Mouse (Mus musculus): ENCODE data around the gene Slc35f5. TPM values are rescaled to one million over a fixed set of nuclear protein-coding genes. Genes with fewer than 3 reads are reported as not detected.

Gene Slc35f5
- total and polyA plus RNA-seq, 2 experiments from 2014 or later: 17.6 to 34.8 TPM

DNA sequence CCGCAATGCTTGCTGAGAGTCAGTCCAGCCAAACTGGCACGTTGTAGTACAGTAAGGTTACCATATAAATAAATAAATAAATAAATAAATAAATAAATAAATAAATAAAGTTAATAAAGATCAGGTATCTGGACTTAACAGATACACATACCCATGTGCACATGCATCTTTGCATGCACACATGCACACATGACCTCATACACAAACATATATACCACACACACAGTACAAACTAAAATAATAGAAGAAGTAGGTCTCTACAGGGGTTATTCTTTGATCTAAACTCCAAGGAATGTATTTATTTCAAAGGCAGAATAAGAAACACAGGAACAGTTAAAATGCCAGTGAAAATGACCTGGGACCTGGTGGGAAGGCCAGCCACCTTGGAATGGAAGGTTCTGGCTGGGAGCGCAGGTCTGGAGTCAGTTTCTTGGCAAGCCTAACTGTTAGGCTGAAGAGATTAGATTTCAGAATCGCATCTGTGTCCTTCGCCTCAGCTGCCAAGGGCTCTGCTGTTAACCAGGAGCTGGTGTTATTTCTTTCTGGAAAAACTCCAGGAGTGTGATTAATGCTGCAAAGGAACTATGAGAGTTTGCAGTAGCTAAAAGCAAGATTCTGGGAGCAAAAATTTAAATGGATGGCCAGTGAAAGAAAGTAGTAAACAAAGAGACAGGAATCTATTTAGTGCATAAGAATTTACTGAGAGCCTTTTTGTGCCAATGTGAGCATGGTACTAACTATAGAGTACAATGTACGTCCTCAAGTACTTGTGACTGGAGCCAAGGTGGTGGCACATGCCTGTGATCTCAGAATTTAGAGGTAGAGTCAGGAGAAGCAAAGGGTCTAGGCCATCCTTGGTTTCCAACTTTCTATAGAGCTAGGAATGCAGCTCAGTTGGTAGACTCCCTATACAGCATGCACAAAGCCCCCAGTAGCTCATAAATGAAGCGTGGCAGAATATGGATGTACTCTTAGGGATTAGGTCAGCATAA, 18.1 kb upstream of the Slc35f5 start:
- DNase-seq (ENCODE audit: low spot score) (peak; percentile 80), ATAC-seq (ENCODE audit: low FRiP score) (no peak)
- no peak overlapping the region for H3K27ac ChIP-seq (ENCODE audit: low read depth, low read length)
- H3K4me2 ChIP-seq (ENCODE audit: low read depth, low read length, poor library complexity, severe bottlenecking): no peak overlapping the region
- no peaks in the 10 kb centered on the region for H3K27me3 ChIP-seq (ENCODE audit: insufficient read depth, low read length)
- no peaks in the 10 kb centered on the region for H3K36me3 ChIP-seq (ENCODE audit: insufficient read depth, low read length)
- H3K9ac ChIP-seq (replicated peaks; ENCODE audit: low read length, poor library complexity, severe bottlenecking): no peak overlapping the region
- no peaks in the 10 kb centered on the region for H3K4me1 ChIP-seq (ENCODE audit: insufficient read depth, low read length)
- TF ChIP-seq CTCF (IDR thresholded peaks at IDR 0.05): no peak
- no peak overlapping the region for H3K4me3 ChIP-seq (ENCODE audit: low read depth, low read length)
- 75% methylated on average over 7 of the region's 7 CpGs for WGBS
- H3K9me3 ChIP-seq (ENCODE audit: low read length): no peaks in the 10 kb centered on the region

DNA sequence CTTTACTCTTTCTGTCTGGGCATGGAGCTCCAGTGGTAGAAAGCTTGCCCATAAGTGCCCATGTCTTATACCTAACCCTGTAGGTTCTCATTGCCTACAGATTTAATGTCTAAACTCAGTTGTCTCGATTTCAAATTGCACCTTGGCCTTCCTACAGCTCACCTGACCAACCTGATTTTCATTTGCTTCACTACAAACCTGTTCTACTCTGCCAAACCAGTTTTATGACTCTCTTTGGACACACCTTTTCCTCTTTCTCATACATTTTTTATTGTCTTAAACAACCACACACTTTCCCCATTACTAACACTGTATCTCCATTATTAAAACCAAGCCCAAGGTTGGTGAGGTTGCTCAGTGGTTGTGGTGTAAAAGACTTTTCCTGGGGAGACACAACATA, 10.5 kb upstream of the Slc35f5 start:
- Histone ChIP-seq H3K27me3 (ENCODE audit: insufficient read depth, low read length) (no peaks in the 10 kb centered on the region), H3K4me2 (ENCODE audit: low read depth, low read length, poor library complexity, severe bottlenecking) (no peak overlapping the region), H3K4me3 (ENCODE audit: low read depth, low read length) (no peak overlapping the region), H3K4me1 (ENCODE audit: insufficient read depth, low read length) (no peaks in the 10 kb centered on the region), H3K9ac (replicated peaks; ENCODE audit: low read length, poor library complexity, severe bottlenecking) (no peak overlapping the region), H3K27ac (ENCODE audit: low read depth, low read length) (no peak overlapping the region), H3K36me3 (ENCODE audit: insufficient read depth, low read length) (no peaks in the 10 kb centered on the region), H3K9me3 (ENCODE audit: low read length) (no peaks in the 10 kb centered on the region)
- no peak for ATAC-seq (ENCODE audit: low FRiP score)
- DNase-seq (ENCODE audit: low spot score): no peak
- 42% methylated on average over 1 of the region's 1 CpGs for WGBS
- no peak for TF ChIP-seq CTCF (IDR thresholded peaks at IDR 0.05)

DNA sequence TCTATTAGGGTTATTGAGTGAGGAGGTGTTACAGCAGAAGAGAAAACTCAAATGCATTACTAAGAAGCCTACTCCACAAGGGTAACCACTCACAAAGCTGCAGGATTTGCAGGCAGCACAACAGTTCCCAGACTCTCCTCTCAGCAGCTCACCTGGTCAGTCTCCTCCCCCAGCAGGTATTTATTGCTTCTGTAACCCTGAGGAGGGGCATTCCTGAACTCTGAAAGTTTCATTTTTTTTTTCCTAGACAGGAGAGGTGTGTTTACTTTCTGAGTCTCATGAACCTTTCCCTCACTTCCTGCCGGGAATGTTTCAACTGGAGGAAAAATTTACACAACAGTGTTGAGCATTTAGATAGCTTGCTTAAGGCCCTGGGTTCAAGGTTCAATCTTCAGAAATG, 10.0 kb upstream of the Slc35f5 start:
- WGBS: 95% methylated on average over 1 of the region's 1 CpGs
- Histone ChIP-seq H3K4me3 (ENCODE audit: low read depth, low read length) (no peak overlapping the region), H3K9ac (replicated peaks; ENCODE audit: low read length, poor library complexity, severe bottlenecking) (no peak overlapping the region), H3K27me3 (ENCODE audit: insufficient read depth, low read length) (no peaks in the 10 kb centered on the region), H3K9me3 (ENCODE audit: low read length) (no peaks in the 10 kb centered on the region), H3K4me2 (ENCODE audit: low read depth, low read length, poor library complexity, severe bottlenecking) (no peak overlapping the region), H3K36me3 (ENCODE audit: insufficient read depth, low read length) (no peaks in the 10 kb centered on the region), H3K4me1 (ENCODE audit: insufficient read depth, low read length) (no peaks in the 10 kb centered on the region), H3K27ac (ENCODE audit: low read depth, low read length) (no peak overlapping the region)
- TF ChIP-seq CTCF (IDR thresholded peaks at IDR 0.05): no peak
- ATAC-seq (ENCODE audit: low FRiP score): no peak
- no peak for DNase-seq (ENCODE audit: low spot score)

DNA sequence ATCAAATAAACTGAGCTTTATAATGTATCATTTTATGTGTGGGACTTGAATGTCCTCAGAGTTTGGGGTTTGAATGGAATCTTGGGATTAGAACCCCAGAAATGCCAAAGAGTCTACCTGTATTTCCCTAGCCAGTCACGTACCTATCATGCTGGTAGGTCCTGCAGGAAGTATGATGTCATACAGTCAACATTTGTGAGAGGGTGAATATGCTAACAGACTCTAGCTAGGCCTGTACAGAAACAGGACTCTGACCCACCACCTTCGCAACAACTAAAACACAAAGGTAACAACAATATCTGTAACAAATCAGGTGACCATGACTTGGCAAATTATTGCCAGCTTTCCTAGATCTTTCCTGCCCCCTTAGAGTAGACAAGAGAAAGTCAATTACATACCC, 8.8 kb upstream of the Slc35f5 start:
- no peak overlapping the region for H3K27ac ChIP-seq (ENCODE audit: low read depth, low read length)
- no peak overlapping the region for H3K4me3 ChIP-seq (ENCODE audit: low read depth, low read length)
- H3K27me3 ChIP-seq (ENCODE audit: insufficient read depth, low read length): no peaks in the 10 kb centered on the region
- H3K4me2 ChIP-seq (ENCODE audit: low read depth, low read length, poor library complexity, severe bottlenecking): no peak overlapping the region
- no peaks in the 10 kb centered on the region for H3K4me1 ChIP-seq (ENCODE audit: insufficient read depth, low read length)
- no peak for TF ChIP-seq CTCF (IDR thresholded peaks at IDR 0.05)
- ATAC-seq (ENCODE audit: low FRiP score): no peak
- no peaks in the 10 kb centered on the region for H3K9me3 ChIP-seq (ENCODE audit: low read length)
- WGBS: 83% methylated on average over 2 of the region's 2 CpGs
- H3K9ac ChIP-seq (replicated peaks; ENCODE audit: low read length, poor library complexity, severe bottlenecking): no peak overlapping the region
- DNase-seq (ENCODE audit: low spot score): no peak
- no peaks in the 10 kb centered on the region for H3K36me3 ChIP-seq (ENCODE audit: insufficient read depth, low read length)

DNA sequence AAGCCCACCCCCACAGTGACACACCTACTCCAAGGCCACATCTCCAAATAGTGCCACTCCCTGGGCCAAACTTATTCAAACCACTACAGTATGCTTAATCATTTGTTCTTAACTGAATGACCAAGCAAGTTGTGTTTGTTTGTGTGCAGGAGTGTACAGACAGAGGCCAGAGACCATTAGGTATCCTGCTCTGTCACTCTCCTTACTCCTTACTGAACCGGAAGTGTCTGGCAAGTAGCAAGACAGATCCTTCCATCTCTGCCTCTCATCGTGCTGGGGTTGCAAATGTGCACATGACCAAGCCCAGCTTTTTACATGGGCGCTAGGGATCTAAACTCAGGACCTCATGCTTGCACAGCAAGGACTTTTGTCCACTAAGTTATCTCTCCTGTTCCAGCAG, 1.1 kb upstream of the Slc35f5 start:
- Histone ChIP-seq H3K9ac (replicated peaks; ENCODE audit: low read length, poor library complexity, severe bottlenecking) (no peak overlapping the region), H3K4me2 (ENCODE audit: low read depth, low read length, poor library complexity, severe bottlenecking) (no peak overlapping the region), H3K27ac (ENCODE audit: low read depth, low read length) (no peak overlapping the region), H3K9me3 (ENCODE audit: low read length) (no peaks in the 10 kb centered on the region), H3K36me3 (ENCODE audit: insufficient read depth, low read length) (no peaks in the 10 kb centered on the region), H3K4me1 (ENCODE audit: insufficient read depth, low read length) (peaks cover 9% of the 10 kb centered on the region; the same call in 1 of the 2 replicates), H3K4me3 (ENCODE audit: low read depth, low read length) (no peak overlapping the region), H3K27me3 (ENCODE audit: insufficient read depth, low read length) (no peaks in the 10 kb centered on the region)
- ATAC-seq (ENCODE audit: low FRiP score): no peak
- WGBS: 82% methylated on average over 3 of the region's 3 CpGs
- no peak for TF ChIP-seq CTCF (IDR thresholded peaks at IDR 0.05)
- no peak for DNase-seq (ENCODE audit: low spot score)

DNA sequence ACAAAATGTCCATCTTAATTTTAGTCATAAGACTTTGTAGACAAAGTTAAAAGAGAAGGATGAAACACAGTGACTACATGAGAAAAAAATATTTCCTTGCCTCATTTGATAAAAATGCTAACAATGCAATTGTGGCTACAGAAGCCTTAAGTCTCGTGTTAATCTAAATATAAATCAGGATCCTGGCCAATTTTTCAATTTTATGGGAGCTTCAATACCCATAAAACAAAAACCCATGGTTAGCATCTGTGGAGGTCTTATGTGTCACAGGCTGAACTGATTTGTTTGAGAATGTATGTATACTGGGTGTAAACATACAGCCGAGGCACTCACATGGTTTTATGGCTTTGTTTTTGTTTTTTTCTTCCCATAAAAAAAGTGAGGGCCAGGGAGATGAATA, 674 bp upstream of the Slc35f5 start:
- peak overlapping the region; percentile 93 for H3K27ac ChIP-seq (ENCODE audit: low read depth, low read length)
- TF ChIP-seq CTCF (IDR thresholded peaks at IDR 0.05): no peak
- peak overlapping the region; percentile 95 for H3K9ac ChIP-seq (replicated peaks; ENCODE audit: low read length, poor library complexity, severe bottlenecking)
- peak overlapping the region; percentile 88 for H3K4me3 ChIP-seq (ENCODE audit: low read depth, low read length)
- peak; percentile 2 for DNase-seq (ENCODE audit: low spot score)
- peaks cover 9% of the 10 kb centered on the region; the same call in 1 of the 2 replicates for H3K4me1 ChIP-seq (ENCODE audit: insufficient read depth, low read length)
- 23% methylated on average over 2 of the region's 2 CpGs for WGBS
- H3K9me3 ChIP-seq (ENCODE audit: low read length): no peaks in the 10 kb centered on the region
- no peaks in the 10 kb centered on the region for H3K27me3 ChIP-seq (ENCODE audit: insufficient read depth, low read length)
- peak overlapping the region; percentile 71 for H3K4me2 ChIP-seq (ENCODE audit: low read depth, low read length, poor library complexity, severe bottlenecking)
- no peak for ATAC-seq (ENCODE audit: low FRiP score)
- H3K36me3 ChIP-seq (ENCODE audit: insufficient read depth, low read length): no peaks in the 10 kb centered on the region
